Mouse (Mus musculus): Measurements from ENCODE around the gene Acot8. TPM values are rescaled to one million over a fixed set of nuclear protein-coding genes. Genes with fewer than 3 reads are reported as not detected.

The Acot8 gene
- total RNA-seq, 2 experiments from 2014 or later: 24.7 to 32.6 TPM

DNA sequence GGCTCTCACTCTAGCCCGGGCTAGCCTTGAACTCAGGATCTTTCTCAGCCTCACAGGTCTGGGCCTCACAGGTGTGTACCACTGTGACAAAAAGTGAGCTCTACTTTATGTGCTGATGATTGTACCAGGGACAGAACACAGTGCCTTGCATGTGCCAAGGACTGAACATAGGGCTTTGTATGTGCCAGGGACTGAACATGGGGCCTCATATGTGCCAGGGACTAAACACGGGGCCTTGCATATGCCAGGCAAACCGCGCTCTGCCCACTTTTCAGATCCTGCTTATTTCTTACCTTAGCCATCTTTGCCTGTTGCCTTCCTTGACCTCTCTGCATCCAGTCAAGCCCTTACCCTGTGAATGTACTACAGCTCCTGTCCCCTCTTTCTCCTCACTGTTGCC is 42.7 kb downstream of the Acot8 start:
- no peak for ATAC-seq (replicated peaks; ENCODE audit: poor library complexity, severe bottlenecking)

DNA sequence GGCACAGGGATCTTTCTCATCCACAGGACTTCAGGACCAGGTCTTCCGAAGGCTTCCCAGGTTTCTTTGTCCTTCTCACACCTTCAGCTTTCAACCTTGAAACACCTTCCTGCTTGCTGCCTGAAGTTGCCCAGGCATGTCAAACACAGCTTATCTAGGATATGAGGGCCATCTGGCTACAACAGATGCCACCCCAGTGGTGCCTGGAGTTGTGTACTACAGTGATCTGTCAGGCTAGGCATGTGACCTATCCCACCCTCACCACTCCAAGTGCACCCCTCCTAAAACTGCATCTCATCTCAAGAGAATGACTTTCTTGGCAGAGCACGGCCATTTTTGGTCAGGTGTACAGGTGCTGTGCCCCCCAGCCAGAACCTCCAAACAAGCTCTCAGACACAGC is 43.2 kb downstream of the Acot8 start:
- no peak for ATAC-seq (replicated peaks; ENCODE audit: poor library complexity, severe bottlenecking)

DNA sequence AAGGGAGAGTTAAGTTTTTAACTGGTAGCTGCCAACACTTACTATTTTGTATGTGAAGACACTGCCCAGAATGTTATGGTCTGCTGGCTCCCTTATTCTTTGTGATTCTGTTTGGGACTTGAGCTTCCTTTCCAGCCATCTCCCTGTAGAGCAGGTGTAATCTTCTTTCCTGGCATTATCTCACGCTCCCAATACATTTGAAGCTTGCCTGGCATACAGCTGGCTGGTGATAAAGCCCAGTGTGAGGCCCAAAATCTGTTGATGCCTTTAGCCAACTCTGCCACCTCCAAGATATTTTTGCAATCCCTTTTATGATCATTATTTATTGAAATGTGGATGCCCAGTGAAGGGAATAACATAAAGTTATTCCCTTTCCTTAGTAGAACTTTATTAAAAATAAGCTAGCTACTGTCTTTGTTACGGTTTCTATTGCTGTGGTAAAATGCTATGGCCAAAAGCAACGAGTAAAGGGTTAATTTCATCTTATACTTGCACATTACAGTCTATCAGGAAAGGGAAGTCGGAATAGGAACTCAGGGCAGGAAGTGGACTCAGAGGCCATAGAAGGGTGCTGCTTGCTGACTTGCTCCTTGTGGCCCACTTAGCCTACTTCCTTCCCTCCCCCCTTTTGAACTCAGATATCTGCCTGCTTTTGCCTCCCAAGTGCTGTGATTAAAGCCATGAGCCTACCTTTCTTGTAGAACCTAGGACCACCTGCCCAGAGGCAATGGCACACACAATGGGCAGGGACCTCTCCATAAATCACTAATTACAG is 44.4 kb downstream of the Acot8 start:
- ATAC-seq (replicated peaks; ENCODE audit: poor library complexity, severe bottlenecking): peak; percentile 61

GRCm38 (mm10) chr2:164758692-164759091 is 46.0 kb downstream of the Acot8 start:
- no peak for ATAC-seq (replicated peaks; ENCODE audit: poor library complexity, severe bottlenecking)

- ATAC-seq (replicated peaks; ENCODE audit: poor library complexity, severe bottlenecking): no peak
Observed at GRCm38 (mm10) chr2:164757841-164758240, 46.8 kb downstream of the Acot8 start.

- no peak for ATAC-seq (replicated peaks; ENCODE audit: poor library complexity, severe bottlenecking)
Observed at GRCm38 (mm10) chr2:164754800-164755199, 49.9 kb downstream of the Acot8 start.

GRCm38 (mm10) chr2:164754105-164754504 is 50.6 kb downstream of the Acot8 start:
- peak; percentile 55 for ATAC-seq (replicated peaks; ENCODE audit: poor library complexity, severe bottlenecking)

GRCm38 (mm10) chr2:164752454-164752853 is 52.2 kb downstream of the Acot8 start:
- no peak for ATAC-seq (replicated peaks; ENCODE audit: poor library complexity, severe bottlenecking)

DNA sequence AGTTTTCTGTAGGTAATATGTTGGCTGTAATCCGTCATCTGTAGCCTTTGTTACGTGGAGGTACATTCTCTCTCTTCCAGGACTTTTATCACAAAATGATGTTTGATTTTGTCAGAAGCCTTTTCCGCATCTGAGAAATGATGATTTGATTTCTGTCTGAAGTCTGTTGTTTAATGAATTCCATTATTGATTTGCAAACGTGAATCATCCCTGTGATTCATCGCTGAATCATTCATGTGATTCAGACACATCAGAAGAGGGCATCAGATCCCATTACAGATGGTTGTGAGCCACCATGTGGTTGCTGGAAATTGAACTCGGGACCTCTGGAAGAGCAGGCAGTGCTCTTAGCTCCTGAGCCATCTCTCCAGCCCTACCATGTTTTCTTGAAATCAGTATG is 55.7 kb downstream of the Acot8 start:
- ATAC-seq (replicated peaks; ENCODE audit: poor library complexity, severe bottlenecking): no peak

GRCm38 (mm10) chr2:164748191-164748590 is 56.5 kb downstream of the Acot8 start:
- ATAC-seq (replicated peaks; ENCODE audit: poor library complexity, severe bottlenecking): no peak

GRCm38 (mm10) chr2:164746693-164747092 is 58.0 kb downstream of the Acot8 start:
- ATAC-seq (replicated peaks; ENCODE audit: poor library complexity, severe bottlenecking): no peak

DNA sequence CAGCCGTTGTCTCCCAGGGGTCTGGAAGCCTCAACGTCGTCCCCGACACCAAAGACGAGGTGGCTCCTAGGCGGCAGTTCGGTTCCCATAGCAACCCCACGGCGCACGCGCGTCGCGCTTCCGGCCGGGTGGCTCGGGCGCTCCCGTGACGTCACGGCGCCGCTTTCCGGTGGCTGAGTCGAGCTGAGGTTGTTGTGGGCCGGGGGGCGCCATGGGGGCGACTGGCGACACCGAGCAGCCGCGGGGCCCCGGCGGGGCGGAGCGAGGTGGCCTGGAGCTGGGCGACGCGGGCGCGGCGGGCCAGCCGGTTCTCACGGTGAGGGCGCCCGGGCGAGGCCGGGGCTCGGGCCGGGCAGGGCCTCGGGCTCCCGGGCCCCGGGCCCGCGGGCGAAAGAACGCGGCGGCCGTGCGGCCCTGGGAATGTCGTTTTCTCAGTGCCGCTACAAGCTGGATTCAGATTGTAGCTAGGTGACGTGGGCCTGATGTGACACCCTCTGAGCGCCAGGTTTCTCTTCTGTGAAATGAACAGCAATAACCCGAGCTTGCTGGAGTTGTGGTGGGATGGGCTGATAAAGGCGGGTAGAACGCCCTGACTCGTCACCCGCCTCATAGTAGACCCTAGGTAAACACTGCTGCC is 58.7 kb downstream of the Acot8 start, which contains the start of the genes Wfdc3 and Dnttip1:
Gene Wfdc3, minus strand, starts transcription at position 89 of the 637 bp plus-strand sequence.
Gene Dnttip1, plus strand, starts transcription at position 141 of the 637 bp plus-strand sequence.
- peak; percentile 91 for ATAC-seq (replicated peaks; ENCODE audit: poor library complexity, severe bottlenecking)

- ATAC-seq (replicated peaks; ENCODE audit: poor library complexity, severe bottlenecking): peak; percentile 56
Observed at GRCm38 (mm10) chr2:164744987-164745386, 59.7 kb downstream of the Acot8 start.

Other genes starting within 250 kb of the Acot8 start
- not detected in 2 replicates for gene Wfdc2, start 242.5 kb downstream of the Acot8 start, total RNA-seq (2014; fragmentation: Nextera tagmentation)
- not detected in 2 replicates for gene Wfdc2, start 242.5 kb downstream of the Acot8 start, total RNA-seq (2017)
- gene Spint3, start 231.4 kb downstream of the Acot8 start, total RNA-seq (2014; fragmentation: Nextera tagmentation): not detected in 2 replicates
- gene Spint3, start 231.4 kb downstream of the Acot8 start, total RNA-seq (2017): not detected in 2 replicates
- not detected in 2 replicates for gene Wfdc6a, start 219.4 kb downstream of the Acot8 start, total RNA-seq (2014; fragmentation: Nextera tagmentation)
- gene Wfdc6a, start 219.4 kb downstream of the Acot8 start, total RNA-seq (2017): not detected in 2 replicates
- gene Eppin, start 211.3 kb downstream of the Acot8 start, total RNA-seq (2014; fragmentation: Nextera tagmentation): not detected in 2 replicates
- gene Eppin, start 211.3 kb downstream of the Acot8 start, total RNA-seq (2017): not detected in 2 replicates
- gene Wfdc6b, start 191.4 kb downstream of the Acot8 start, total RNA-seq (2014; fragmentation: Nextera tagmentation): not detected in 2 replicates
- not detected in 2 replicates for gene Wfdc6b, start 191.4 kb downstream of the Acot8 start, total RNA-seq (2017)
- not detected in 2 replicates for gene Wfdc8, start 191.3 kb downstream of the Acot8 start, total RNA-seq (2014; fragmentation: Nextera tagmentation)
- gene Wfdc8, start 191.3 kb downstream of the Acot8 start, total RNA-seq (2017): not detected in 2 replicates
- gene Wfdc16, start 166.1 kb downstream of the Acot8 start, total RNA-seq (2014; fragmentation: Nextera tagmentation): not detected in 2 replicates
- gene Wfdc16, start 166.1 kb downstream of the Acot8 start, total RNA-seq (2017): not detected in 2 replicates
- not detected in 2 replicates for gene Wfdc10, start 148.8 kb downstream of the Acot8 start, total RNA-seq (2014; fragmentation: Nextera tagmentation)
- not detected in 2 replicates for gene Wfdc10, start 148.8 kb downstream of the Acot8 start, total RNA-seq (2017)
- not detected in 2 replicates for gene Wfdc9, start 148.3 kb downstream of the Acot8 start, total RNA-seq (2014; fragmentation: Nextera tagmentation)
- not detected in 2 replicates for gene Wfdc9, start 148.3 kb downstream of the Acot8 start, total RNA-seq (2017)
- not detected in 2 replicates for gene Wfdc11, start 130.8 kb downstream of the Acot8 start, total RNA-seq (2014; fragmentation: Nextera tagmentation)
- not detected in 2 replicates for gene Wfdc11, start 130.8 kb downstream of the Acot8 start, total RNA-seq (2017)
- not detected in 2 replicates for gene Wfdc13, start 119.8 kb downstream of the Acot8 start, total RNA-seq (2014; fragmentation: Nextera tagmentation)
- gene Wfdc13, start 119.8 kb downstream of the Acot8 start, total RNA-seq (2017): not detected in 2 replicates
- not detected in 2 replicates for gene Spint4, start 106.4 kb downstream of the Acot8 start, total RNA-seq (2014; fragmentation: Nextera tagmentation)
- not detected in 2 replicates for gene Spint4, start 106.4 kb downstream of the Acot8 start, total RNA-seq (2017)
- not detected in 2 replicates for gene Spint5, start 89.6 kb downstream of the Acot8 start, total RNA-seq (2014; fragmentation: Nextera tagmentation)
- not detected in 2 replicates for gene Spint5, start 89.6 kb downstream of the Acot8 start, total RNA-seq (2017)
- not detected in 2 replicates for gene Wfdc3, start 59.0 kb downstream of the Acot8 start, total RNA-seq (2014; fragmentation: Nextera tagmentation)
- gene Wfdc3, start 59.0 kb downstream of the Acot8 start, total RNA-seq (2017): not detected in 2 replicates
- 31.1 and 36.9 TPM in 2 replicates for gene Dnttip1, start 58.9 kb downstream of the Acot8 start, total RNA-seq (2014; fragmentation: Nextera tagmentation)
- 21.5 and 27.3 TPM in 2 replicates for gene Dnttip1, start 58.9 kb downstream of the Acot8 start, total RNA-seq (2017)
- gene Ube2c, start 35.0 kb downstream of the Acot8 start, total RNA-seq (2014; fragmentation: Nextera tagmentation): 24.5 and 75.2 TPM in 2 replicates
- gene Ube2c, start 35.0 kb downstream of the Acot8 start, total RNA-seq (2017): 112 and 138 TPM in 2 replicates
- not detected in 2 replicates for gene Tnnc2, start 24.9 kb downstream of the Acot8 start, total RNA-seq (2014; fragmentation: Nextera tagmentation)
- gene Tnnc2, start 24.9 kb downstream of the Acot8 start, total RNA-seq (2017): not detected in 2 replicates
- not detected in 2 replicates for gene Snx21, start 19.1 kb downstream of the Acot8 start, total RNA-seq (2014; fragmentation: Nextera tagmentation)
- 0.17 and 0.77 TPM in 2 replicates for gene Snx21, start 19.1 kb downstream of the Acot8 start, total RNA-seq (2017)
- 2.7 and 4.1 TPM in 2 replicates for gene Zswim3, start 216 bp upstream of the Acot8 start, total RNA-seq (2014; fragmentation: Nextera tagmentation)
- gene Zswim3, start 216 bp upstream of the Acot8 start, total RNA-seq (2017): 1.8 and 2.0 TPM in 2 replicates
- 5.8 and 7.0 TPM in 2 replicates for gene Zswim1, start 17.8 kb upstream of the Acot8 start, total RNA-seq (2014; fragmentation: Nextera tagmentation)
- 2.8 and 3.5 TPM in 2 replicates for gene Zswim1, start 17.8 kb upstream of the Acot8 start, total RNA-seq (2017)
- not detected in 2 replicates for gene Spata25, start 23.7 kb upstream of the Acot8 start, total RNA-seq (2014; fragmentation: Nextera tagmentation)
- gene Spata25, start 23.7 kb upstream of the Acot8 start, total RNA-seq (2017): not detected in 2 replicates
- 89.0 and 135 TPM in 2 replicates for gene Ctsa, start 28.0 kb upstream of the Acot8 start, total RNA-seq (2014; fragmentation: Nextera tagmentation)
- gene Ctsa, start 28.0 kb upstream of the Acot8 start, total RNA-seq (2017): 79.5 and 109 TPM in 2 replicates
- gene Neurl2, start 28.6 kb upstream of the Acot8 start, total RNA-seq (2014; fragmentation: Nextera tagmentation): 6.1 and 8.7 TPM in 2 replicates
- 3.4 and 4.0 TPM in 2 replicates for gene Neurl2, start 28.6 kb upstream of the Acot8 start, total RNA-seq (2017)
- not detected in 2 replicates for gene Pltp, start 52.8 kb upstream of the Acot8 start, total RNA-seq (2014; fragmentation: Nextera tagmentation)
- gene Pltp, start 52.8 kb upstream of the Acot8 start, total RNA-seq (2017): not detected in 2 replicates
- 36.7 and 50.8 TPM in 2 replicates for gene Pcif1, start 74.4 kb upstream of the Acot8 start, total RNA-seq (2014; fragmentation: Nextera tagmentation)
- gene Pcif1, start 74.4 kb upstream of the Acot8 start, total RNA-seq (2017): 21.3 and 27.4 TPM in 2 replicates
- 11.5 and 16.3 TPM in 2 replicates for gene Zfp335, start 106.9 kb upstream of the Acot8 start, total RNA-seq (2014; fragmentation: Nextera tagmentation)
- 5.6 and 7.5 TPM in 2 replicates for gene Zfp335, start 106.9 kb upstream of the Acot8 start, total RNA-seq (2017)
- gene Mmp9, start 135.9 kb upstream of the Acot8 start, total RNA-seq (2014; fragmentation: Nextera tagmentation): 0.95 TPM in 1 of 2 replicates, not detected in the other
- gene Mmp9, start 135.9 kb upstream of the Acot8 start, total RNA-seq (2017): 10.0 and 10.7 TPM in 2 replicates
- 0.21 TPM in 1 of 2 replicates, not detected in the other for gene Slc12a5, start 155.9 kb upstream of the Acot8 start, total RNA-seq (2014; fragmentation: Nextera tagmentation)
- 0.43 TPM in 1 of 2 replicates, not detected in the other for gene Slc12a5, start 155.9 kb upstream of the Acot8 start, total RNA-seq (2017)
- 31.9 and 38.5 TPM in 2 replicates for gene Ncoa5, start 230.0 kb upstream of the Acot8 start, total RNA-seq (2014; fragmentation: Nextera tagmentation)
- gene Ncoa5, start 230.0 kb upstream of the Acot8 start, total RNA-seq (2017): 35.0 and 38.3 TPM in 2 replicates

All from granulocyte monocyte progenitor cell, adult 5-6 weeks (primary cell).